Mouse (Mus musculus): ENCODE measurements around the gene Pwwp2a. TPM values are rescaled to one million over a fixed set of nuclear protein-coding genes. Genes with fewer than 3 reads are reported as not detected.

Pwwp2a gene
- total and polyA plus RNA-seq, 3 experiments, result 13.0 to 31.0 (median 15.2) TPM

GRCm38 (mm10) chr11:43700291-43700690, 18.5 kb downstream of the Pwwp2a start:
- Histone ChIP-seq H3K27ac (ENCODE audit: insufficient read depth, low read depth) (no peak overlapping the region), H3K79me2 (replicated peaks; ENCODE audit: control insufficient read depth, extremely low read depth, insufficient read depth, poor library complexity, severe bottlenecking) (peaks cover 7% of the 10 kb centered on the region), H3K9me3 (replicated peaks; ENCODE audit: low read length) (no peaks in the 10 kb centered on the region), H3K36me3 (replicated peaks in 1 of 2; ENCODE audit: control insufficient read depth in 1 of 2, insufficient read depth in 1 of 2, low read length in 1 of 2) (peaks cover 29 to 76% of the 10 kb centered on the region in 2 experiments), H3K4me3 (replicated peaks in 1 of 3; ENCODE audit: low read depth in 2 of 3, low read length in 2 of 3, poor library complexity in 1 of 3) (no peak overlapping the region), H3K9ac (ENCODE audit: insufficient read depth, low read depth) (no peak overlapping the region), H3K4me1 (ENCODE audit: control insufficient read depth in 1 of 2, insufficient read depth in 2 of 2) (peaks cover 4 to 24% of the 10 kb centered on the region in 2 experiments; a peak in 3 of 4 replicates), H3K27me3 (replicated peaks) (no peaks in the 10 kb centered on the region), H3K4me2 (ENCODE audit: insufficient read depth, low read depth, poor library complexity, severe bottlenecking) (no peak overlapping the region)
- no peak for DNase-seq (ENCODE audit: extremely low read depth)
- dilution Hi-C loops (cut with MboI; ENCODE audit: extremely low pct_ligation_motif_present, extremely low pct_unique_long_range_greater_than_20kb, low sequenced_read_pairs), result no loop called here
- in situ Hi-C loops (cut with MboI; ENCODE audit: low pct_ligation_motif_present, low pct_unique_long_range_greater_than_20kb, low sequenced_read_pairs), result no loop called here
- TF ChIP-seq USF2 (conservative IDR thresholded peaks at IDR 0.05; ENCODE audit: low read depth, low read length), result no peak
- no peak for TF ChIP-seq ETS1 (conservative IDR thresholded peaks at IDR 0.05; ENCODE audit: low read depth, low read length)
- no peak for TF ChIP-seq CHD1 (IDR thresholded peaks at IDR 0.05; ENCODE audit: low read depth, low read length)
- no peak for TF ChIP-seq CTCF (conservative IDR thresholded peaks at IDR 0.05 in 1 of 2, IDR thresholded peaks at IDR 0.05 in 1 of 2; ENCODE audit: low read depth in 2 of 2, low read length in 2 of 2)
- TF ChIP-seq USF1 (IDR thresholded peaks at IDR 0.05; ENCODE audit: low read depth, low read length), result no peak
- TF ChIP-seq ELF1 (IDR thresholded peaks at IDR 0.05; ENCODE audit: low read depth, low read length), result no peak
- no peak for TF ChIP-seq ZMIZ1 (IDR thresholded peaks at IDR 0.05; ENCODE audit: low read depth, low read length)
- TF ChIP-seq NELFE (IDR thresholded peaks at IDR 0.05; ENCODE audit: low read depth, low read length), result no peak
- no peak for TF ChIP-seq BHLHE40 (IDR thresholded peaks at IDR 0.05; ENCODE audit: low read depth, low read length)
- no peak for TF ChIP-seq ZKSCAN1 (IDR thresholded peaks at IDR 0.05; ENCODE audit: borderline replicate concordance, low read depth, low read length)
- no peak for TF ChIP-seq TCF12 (IDR thresholded peaks at IDR 0.05; ENCODE audit: low read depth, low read length)
- no peak for TF ChIP-seq KAT2A (IDR thresholded peaks at IDR 0.05; ENCODE audit: insufficient replicate concordance, low read length)
- no peak for TF ChIP-seq NRF1 (IDR thresholded peaks at IDR 0.05; ENCODE audit: low read depth, low read length)
- TF ChIP-seq EP300 (IDR thresholded peaks at IDR 0.05; ENCODE audit: low read length), result no peak

DNA sequence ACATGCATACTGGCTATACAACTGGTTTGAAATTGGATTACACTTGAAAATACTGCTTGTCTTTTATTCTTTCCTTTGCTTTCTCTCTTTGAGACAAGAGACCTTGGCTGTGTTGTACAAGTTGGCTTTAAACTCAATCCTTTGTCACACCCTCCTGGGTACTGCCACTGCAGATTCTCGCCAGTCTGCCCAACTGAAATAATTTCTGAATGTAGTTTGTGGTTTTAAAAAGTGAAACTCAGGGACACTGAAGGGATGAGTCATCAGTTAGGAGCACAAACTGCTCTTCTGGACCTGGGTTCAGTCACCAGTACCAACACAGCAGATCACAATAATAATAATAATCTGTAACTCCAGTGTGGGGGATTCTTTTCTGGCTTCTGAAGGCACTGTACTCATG, 21.8 kb downstream of the Pwwp2a start:
- Histone ChIP-seq H3K36me3 (replicated peaks in 1 of 2; ENCODE audit: control insufficient read depth in 1 of 2, insufficient read depth in 1 of 2, low read length in 1 of 2) (peaks cover 33 to 70% of the 10 kb centered on the region in 2 experiments), H3K4me2 (ENCODE audit: insufficient read depth, low read depth, poor library complexity, severe bottlenecking) (no peak overlapping the region), H3K27me3 (replicated peaks) (no peaks in the 10 kb centered on the region), H3K4me3 (replicated peaks in 1 of 3; ENCODE audit: low read depth in 2 of 3, low read length in 2 of 3, poor library complexity in 1 of 3) (no peak overlapping the region), H3K4me1 (ENCODE audit: control insufficient read depth in 1 of 2, insufficient read depth in 2 of 2) (peaks cover 0 to 18% of the 10 kb centered on the region in 2 experiments; a peak in 2 of 4 replicates), H3K9me3 (replicated peaks; ENCODE audit: low read length) (no peaks in the 10 kb centered on the region), H3K79me2 (replicated peaks; ENCODE audit: control insufficient read depth, extremely low read depth, insufficient read depth, poor library complexity, severe bottlenecking) (peaks cover 3% of the 10 kb centered on the region), H3K9ac (ENCODE audit: insufficient read depth, low read depth) (no peak overlapping the region), H3K27ac (ENCODE audit: insufficient read depth, low read depth) (no peak overlapping the region)
- dilution Hi-C loops (cut with MboI; ENCODE audit: extremely low pct_ligation_motif_present, extremely low pct_unique_long_range_greater_than_20kb, low sequenced_read_pairs), result no loop called here
- TF ChIP-seq JUND (conservative IDR thresholded peaks at IDR 0.05; ENCODE audit: low read depth, low read length), result peak; percentile 62; the same call in 1 of the 2 replicates
- TF ChIP-seq KAT2A (IDR thresholded peaks at IDR 0.05; ENCODE audit: insufficient replicate concordance, low read length), result no peak
- no peak for TF ChIP-seq NELFE (IDR thresholded peaks at IDR 0.05; ENCODE audit: low read depth, low read length)
- no peak for TF ChIP-seq BHLHE40 (IDR thresholded peaks at IDR 0.05; ENCODE audit: low read depth, low read length)
- peak; percentile 23; the same call in 1 of the 2 replicates for TF ChIP-seq JUN (IDR thresholded peaks at IDR 0.05; ENCODE audit: insufficient read depth, low read depth, low read length)
- peak; percentile 21; the same call in 1 of the 2 replicates for TF ChIP-seq EP300 (IDR thresholded peaks at IDR 0.05; ENCODE audit: low read length)
- peak; percentile 21 for DNase-seq (ENCODE audit: extremely low read depth)
- in situ Hi-C loops (cut with MboI; ENCODE audit: low pct_ligation_motif_present, low pct_unique_long_range_greater_than_20kb, low sequenced_read_pairs), result no loop called here
